Mouse (Mus musculus) cerebellum, adult 2 months (tissue): ENCODE measurements around the gene Serpinf2.

Source experiments
- CTCF ChIP-seq: fragments of 200-500 bp; IDR thresholded peaks from 2 replicates; pipeline ENCODE4 v1.5.1; 2011; ENCODE audit warnings: low read depth, mild to moderate bottlenecking, control low read depth, low read length, moderate library complexity, borderline replicate concordance; ENCODE audit not compliant: insufficient read depth
- POLR2A ChIP-seq: fragments of 200-500 bp; IDR thresholded peaks from 2 replicates; pipeline ENCODE4 v1.6.1; 2011; ENCODE audit warnings: low read length, control low read depth, borderline replicate concordance; ENCODE audit not compliant: insufficient read depth

GRCm38 (mm10) chr11:75410591-75410990, 28.8 kb downstream of the Serpinf2 start:
- TF ChIP-seq CTCF (no peak), POLR2A (no peak)
